Mouse (Mus musculus) heart, postnatal 0 days (tissue): ENCODE measurements around the gene Fat3. TPM values are rescaled to one million over a fixed set of nuclear protein-coding genes. Genes with fewer than 3 reads are reported as not detected.

ENCODE experiments used
- ATAC-seq: fragments of 200-750 bp; cut with Nextera tagmentation; 2 replicates; pipeline ENCODE4 v1.8.0; 2017; ENCODE audit warnings: low read depth, moderate number of reproducible peaks, moderate library complexity; ENCODE audit not compliant: insufficient read depth
- DNase-seq: peaks from one replicate; pipeline ENCODE4 v3.0.0-alpha.2; 2016; ENCODE audit warnings: low spot score
- H3K27ac ChIP-seq: fragments of 300-500 bp; sonication (generic); 2 replicates; pipeline ENCODE4 v1.5.1; 2014; ENCODE audit warnings: low read depth, mild to moderate bottlenecking
- H3K27me3 ChIP-seq: fragments of 300-500 bp; sonication (generic); 2 replicates; pipeline ENCODE4 v1.6.1; 2014; ENCODE audit warnings: low read length, mixed read lengths; ENCODE audit not compliant: control insufficient read depth, insufficient read depth
- H3K36me3 ChIP-seq: fragments of 300-500 bp; sonication (generic); replicated peaks from 2 replicates; pipeline ENCODE4 v1.6.1; 2014; ENCODE audit warnings: low read length, mixed read lengths; ENCODE audit not compliant: control insufficient read depth, insufficient read depth
- H3K4me1 ChIP-seq: fragments of 300-500 bp; sonication (generic); 2 replicates; pipeline ENCODE4 v1.6.1; 2014; ENCODE audit warnings: antibody characterized with exemption; ENCODE audit not compliant: control insufficient read depth, insufficient read depth
- H3K4me2 ChIP-seq: fragments of 300-500 bp; sonication (generic); 2 replicates; pipeline ENCODE4 v1.6.1; 2014; ENCODE audit warnings: low read depth, mild to moderate bottlenecking, low read length, moderate library complexity
- H3K4me3 ChIP-seq: fragments of 300-500 bp; sonication (generic); 2 replicates; pipeline ENCODE4 v1.5.1; 2014; ENCODE audit warnings: low read depth, low read length
- H3K9ac ChIP-seq: fragments of 300-500 bp; sonication (generic); replicated peaks from 2 replicates; pipeline ENCODE4 v1.6.1; 2014; ENCODE audit warnings: low read depth, low read length, mixed read lengths
- H3K9me3 ChIP-seq: fragments of 300-500 bp; sonication (generic); replicated peaks from 2 replicates; pipeline ENCODE4 v1.6.1; 2016; ENCODE audit warnings: low read length; ENCODE audit not compliant: control insufficient read depth
- CTCF ChIP-seq: IDR thresholded peaks from 2 replicates; pipeline ENCODE4 v1.5.1; 2016; ENCODE audit warnings: antibody characterized with exemption, control low read depth, low read depth
- EP300 ChIP-seq: IDR thresholded peaks from 2 replicates; pipeline ENCODE4 v1.6.1; 2016; ENCODE audit warnings: antibody characterized with exemption, low read depth
- WGBS: fragments of 180-500 bp; shearing (Covaris S2); extraction: QIAGEN DNeasy Blood & Tissue Kit; methylation state at CpG from one replicate; pipeline ENCODE4 v1.1.7; 2014; 5-methylcytosine and 5-hydroxymethylcytosine counted together
- polyA plus RNA-seq: library from polyadenylated mRNA; unstranded; fragments of >200 nt; fragmentation: Nextera tagmentation; extraction: Ambion mirVana; gene quantifications from 2 replicates; pipeline ENCODE4 v1.2.1, GENCODE M21; 2015
- total RNA-seq: library from RNA; depleted of rRNA; stranded (reverse); fragments of >200 nt; gene quantifications from 2 replicates; pipeline ENCODE4 v1.2.3, GENCODE M21; 2014; ENCODE audit warnings: low replicate concordance

Fat3 gene
- total and polyA plus RNA-seq, 2 experiments from 2014 or later, result 0.19 to 2.4 TPM

DNA sequence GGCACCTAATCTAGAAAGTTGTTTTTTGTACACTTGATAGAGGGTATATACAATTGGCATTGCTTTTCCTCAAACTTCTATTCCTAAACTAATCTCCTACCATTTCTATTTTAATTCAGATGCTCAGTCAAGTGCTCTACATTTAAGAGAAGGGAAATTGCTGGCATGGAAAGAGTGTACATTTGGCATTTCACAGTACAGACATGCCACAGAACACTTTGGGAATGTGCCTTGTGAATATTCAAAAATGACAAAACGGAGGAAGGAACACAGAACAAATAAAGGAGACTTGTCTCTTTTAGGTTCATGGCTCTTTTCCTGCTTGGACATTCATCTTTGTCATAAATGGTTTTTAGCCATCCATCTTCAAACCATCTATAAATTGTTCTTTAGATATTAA is 498.1 kb downstream of the Fat3 start:
- no peak for TF ChIP-seq CTCF
- no peak for TF ChIP-seq EP300
- no peak overlapping the region for H3K4me3 ChIP-seq
- H3K27ac ChIP-seq, result no peak overlapping the region
- H3K9ac ChIP-seq, result no peak overlapping the region
- no peaks in the 10 kb centered on the region for H3K9me3 ChIP-seq
- no peak for DNase-seq
- no peaks in the 10 kb centered on the region for H3K27me3 ChIP-seq
- H3K36me3 ChIP-seq, result no peaks in the 10 kb centered on the region
- H3K4me1 ChIP-seq, result no peaks in the 10 kb centered on the region
- no peak for ATAC-seq
- H3K4me2 ChIP-seq, result no peak overlapping the region
- WGBS, result 65% methylated on average over 1 of the region's 1 CpGs

DNA sequence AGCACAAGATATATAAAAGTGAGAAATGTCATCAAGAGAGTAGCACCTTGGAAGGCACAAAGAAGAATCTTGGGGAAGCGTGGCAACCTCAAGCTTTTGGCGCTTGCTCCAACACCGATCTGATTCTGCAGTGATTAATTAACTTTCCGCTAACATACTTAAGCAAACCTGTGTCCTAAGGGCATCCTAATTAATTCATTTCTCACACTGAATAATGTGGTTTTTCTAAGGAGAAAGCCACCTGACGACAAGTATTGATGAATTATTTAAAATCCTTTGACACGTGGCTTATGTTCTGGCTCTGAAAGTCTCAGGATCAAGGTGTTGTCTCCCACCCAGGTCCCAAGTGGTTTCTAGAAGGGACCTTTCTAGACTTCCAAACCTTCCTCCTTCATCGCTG is 506.3 kb downstream of the Fat3 start:
- Histone ChIP-seq H3K9me3 (no peaks in the 10 kb centered on the region), H3K4me3 (no peak overlapping the region), H3K4me2 (no peak overlapping the region), H3K9ac (no peak overlapping the region), H3K36me3 (no peaks in the 10 kb centered on the region), H3K4me1 (no peaks in the 10 kb centered on the region), H3K27me3 (no peaks in the 10 kb centered on the region), H3K27ac (no peak overlapping the region)
- TF ChIP-seq CTCF (no peak), EP300 (no peak)
- DNase-seq, result no peak
- ATAC-seq, result no peak
- 82% methylated on average over 7 of the region's 7 CpGs for WGBS

DNA sequence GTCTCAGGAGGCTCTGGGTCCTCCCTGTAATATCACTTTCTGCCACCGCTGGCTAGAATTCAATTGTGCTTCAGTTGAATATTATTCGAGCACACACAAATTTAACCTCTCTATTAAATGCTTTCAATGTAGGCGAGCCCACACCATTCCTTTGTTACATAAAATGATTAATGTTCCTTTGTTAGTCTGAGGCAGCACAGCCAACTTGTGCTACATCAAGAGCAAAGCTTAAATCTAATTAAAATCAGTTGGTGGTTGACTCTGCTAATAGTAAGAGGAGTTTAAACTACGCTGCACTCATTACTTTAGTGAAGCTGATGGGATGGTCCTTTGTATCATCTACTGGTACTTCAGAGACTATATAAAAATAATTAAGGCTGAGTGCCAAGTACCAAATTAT is 506.9 kb downstream of the Fat3 start:
- no peak overlapping the region for H3K4me3 ChIP-seq
- WGBS, result 82% methylated on average over 4 of the region's 4 CpGs
- no peaks in the 10 kb centered on the region for H3K36me3 ChIP-seq
- DNase-seq (no peak), ATAC-seq (no peak)
- no peaks in the 10 kb centered on the region for H3K4me1 ChIP-seq
- no peaks in the 10 kb centered on the region for H3K27me3 ChIP-seq
- no peak overlapping the region for H3K9ac ChIP-seq
- H3K27ac ChIP-seq, result no peak overlapping the region
- no peak overlapping the region for H3K4me2 ChIP-seq
- no peak for TF ChIP-seq EP300
- no peak for TF ChIP-seq CTCF
- H3K9me3 ChIP-seq, result no peaks in the 10 kb centered on the region

DNA sequence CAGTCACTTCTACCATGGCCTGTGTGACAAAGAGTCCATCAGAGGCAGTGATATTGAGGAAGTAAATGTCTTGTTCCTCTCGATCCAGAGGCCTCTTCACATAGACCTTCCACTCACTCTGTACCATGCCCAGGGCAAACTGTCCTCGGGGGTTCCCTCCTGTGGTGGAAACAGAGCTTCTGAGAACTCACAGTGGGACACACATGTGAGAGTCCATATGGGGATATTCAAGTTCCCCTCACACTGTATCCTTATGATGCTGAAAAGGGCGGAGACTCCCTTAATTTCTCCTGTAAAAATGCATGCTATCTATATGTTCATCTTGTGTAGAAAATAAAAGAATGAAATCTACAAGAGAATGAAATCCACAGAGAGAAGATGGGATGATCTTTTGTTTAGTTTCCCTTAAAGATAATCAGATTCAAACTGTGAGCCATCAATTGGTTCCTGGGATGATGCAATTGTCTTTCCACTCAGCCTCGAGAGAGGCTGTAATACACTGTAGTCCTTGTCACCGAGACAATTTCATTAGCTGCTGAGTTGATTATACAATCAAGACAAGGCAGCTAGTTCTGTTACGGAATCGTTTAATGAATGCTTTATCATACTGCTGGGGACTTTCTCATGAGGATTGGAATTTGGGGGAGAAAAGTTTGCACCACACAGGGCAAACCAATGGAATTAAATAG is 508.8 kb downstream of the Fat3 start:
- no peak for ATAC-seq
- Histone ChIP-seq H3K27me3 (no peaks in the 10 kb centered on the region), H3K4me3 (no peak overlapping the region), H3K9ac (no peak overlapping the region), H3K27ac (no peak overlapping the region), H3K36me3 (no peaks in the 10 kb centered on the region), H3K4me2 (no peak overlapping the region), H3K9me3 (no peaks in the 10 kb centered on the region), H3K4me1 (no peaks in the 10 kb centered on the region)
- no peak for TF ChIP-seq EP300
- TF ChIP-seq CTCF, result no peak
- no peak for DNase-seq
- WGBS, result 72% methylated on average over 7 of the region's 7 CpGs

DNA sequence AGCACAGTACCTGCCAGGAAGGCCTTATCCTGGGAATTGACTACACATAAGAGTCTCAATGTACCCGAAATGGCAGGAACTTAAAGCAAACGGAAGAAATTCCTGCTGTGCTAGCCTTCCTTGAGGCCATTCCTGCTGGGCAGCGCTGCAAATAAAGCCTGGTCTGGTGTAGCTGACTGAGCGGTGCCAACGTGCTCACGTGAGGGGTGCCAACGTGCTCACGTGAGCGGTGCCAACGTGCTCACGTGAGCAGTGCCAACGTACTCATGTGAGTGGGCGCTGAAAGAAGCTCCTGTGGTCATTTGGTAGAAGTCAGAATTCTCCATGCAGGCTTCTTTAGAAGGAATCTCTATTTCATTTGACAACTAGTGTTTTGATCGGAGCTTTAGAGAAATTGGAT is 522.8 kb downstream of the Fat3 start:
- no peak for ATAC-seq
- Histone ChIP-seq H3K27ac (no peak overlapping the region), H3K4me3 (no peak overlapping the region), H3K27me3 (no peaks in the 10 kb centered on the region), H3K36me3 (no peaks in the 10 kb centered on the region), H3K4me1 (no peaks in the 10 kb centered on the region), H3K9ac (no peak overlapping the region), H3K9me3 (no peaks in the 10 kb centered on the region), H3K4me2 (no peak overlapping the region)
- 87% methylated on average over 14 of the region's 14 CpGs for WGBS
- DNase-seq, result no peak
- TF ChIP-seq EP300, result no peak
- no peak for TF ChIP-seq CTCF
